Mouse (Mus musculus) limb, embryonic 14.5 days (tissue): ENCODE measurements at regions not wholly inside any gene's neighbourhood (a gene's known extent, or its start where the extent isn't known, plus 50 kb on each side); places are given as distances from the start of the nearest gene placed in this dataset.
A peak's percentile ranks its signal among the peaks of the same experiment; 100 is the strongest.

Experiments used
- ATAC-seq: fragments of 200-750 bp; cut with Nextera tagmentation; 2 replicates; pipeline ENCODE4 v1.8.0; 2017; ENCODE audit warnings: low read depth, moderate number of reproducible peaks, moderate TSS enrichment; ENCODE audit not compliant: low FRiP score
- DNase-seq: peaks from one replicate; pipeline ENCODE4 v3.0.0-alpha.2; 2015; ENCODE audit warnings: low spot score
- H3K27ac ChIP-seq: fragments of 300-500 bp; sonication (generic); replicated peaks from 2 replicates; pipeline ENCODE4 v1.5.1; 2014; ENCODE audit warnings: low read depth, mild to moderate bottlenecking, low read length, moderate library complexity, mixed read lengths
- H3K27me3 ChIP-seq: fragments of 300-500 bp; sonication (generic); 2 replicates; pipeline ENCODE4 v1.6.1; 2014; ENCODE audit warnings: low read length, mixed read lengths; ENCODE audit not compliant: control insufficient read depth, insufficient read depth
- H3K36me3 ChIP-seq: fragments of 300-500 bp; sonication (generic); 2 replicates; pipeline ENCODE4 v1.6.1; 2014; ENCODE audit warnings: mild to moderate bottlenecking, low read length, moderate library complexity, mixed read lengths; ENCODE audit not compliant: control insufficient read depth, insufficient read depth
- H3K4me1 ChIP-seq: fragments of 300-500 bp; sonication (generic); 2 replicates; pipeline ENCODE4 v1.6.1; 2014; ENCODE audit warnings: antibody characterized with exemption, low read length, mixed read lengths; ENCODE audit not compliant: control insufficient read depth, insufficient read depth
- H3K4me2 ChIP-seq: fragments of 300-500 bp; sonication (generic); replicated peaks from 2 replicates; pipeline ENCODE4 v1.6.1; 2014; ENCODE audit warnings: low read depth, mild to moderate bottlenecking, low read length, moderate library complexity; ENCODE audit not compliant: severe bottlenecking
- H3K4me3 ChIP-seq: fragments of 300-500 bp; sonication (generic); replicated peaks from 2 replicates; pipeline ENCODE4 v1.5.1; 2014; ENCODE audit warnings: low read length
- H3K9ac ChIP-seq: fragments of 300-500 bp; sonication (generic); 2 replicates; pipeline ENCODE4 v1.6.1; 2014; ENCODE audit warnings: mild to moderate bottlenecking, low read depth, low read length, moderate library complexity; ENCODE audit not compliant: severe bottlenecking
- H3K9me3 ChIP-seq: fragments of 300-500 bp; sonication (generic); 2 replicates; pipeline ENCODE4 v1.6.1; 2016; ENCODE audit warnings: low read length; ENCODE audit not compliant: control insufficient read depth
- POLR2A ChIP-seq: fragments of 200-500 bp; IDR thresholded peaks from 2 replicates; pipeline ENCODE4 v1.8.0; 2012; ENCODE audit warnings: inconsistent platforms, mild to moderate bottlenecking, moderate library complexity, borderline replicate concordance; ENCODE audit not compliant: insufficient read depth, insufficient read length; ENCODE audit errors: extremely low read depth
- WGBS: fragments of 180-500 bp; shearing (Covaris S2); extraction: QIAGEN DNeasy Blood & Tissue Kit; methylation state at CpG from one replicate; pipeline ENCODE4 v1.1.7; 2014; 5-methylcytosine and 5-hydroxymethylcytosine counted together

GRCm38 (mm10) chr13:72280871-72281270, 317.3 kb upstream of the Irx1 start:
- no peak for ATAC-seq
- DNase-seq, result no peak
- Histone ChIP-seq H3K36me3 (no peaks in the 10 kb centered on the region), H3K27me3 (no peaks in the 10 kb centered on the region), H3K4me3 (no peak overlapping the region), H3K4me1 (no peaks in the 10 kb centered on the region), H3K4me2 (no peak overlapping the region), H3K9ac (no peak overlapping the region), H3K27ac (no peak overlapping the region), H3K9me3 (no peaks in the 10 kb centered on the region)
- WGBS, result 80% methylated on average over 5 of the region's 5 CpGs
- TF ChIP-seq POLR2A, result no peak

- no peak overlapping the region for H3K4me3 ChIP-seq
- DNase-seq (no peak), ATAC-seq (no peak)
- TF ChIP-seq POLR2A, result no peak
- H3K36me3 ChIP-seq, result no peaks in the 10 kb centered on the region
- H3K27me3 ChIP-seq, result no peaks in the 10 kb centered on the region
- H3K27ac ChIP-seq, result no peak overlapping the region
- H3K4me2 ChIP-seq, result no peak overlapping the region
- H3K9me3 ChIP-seq, result no peaks in the 10 kb centered on the region
- H3K4me1 ChIP-seq, result no peaks in the 10 kb centered on the region
- WGBS, result 96% methylated on average over 3 of the region's 3 CpGs
- H3K9ac ChIP-seq, result no peak overlapping the region
Observed at GRCm38 (mm10) chr13:72282764-72283163, 319.2 kb upstream of the Irx1 start.

- DNase-seq (peak; percentile 51), ATAC-seq (no peak; the same call in 1 of the 2 replicates)
- Histone ChIP-seq H3K4me1 (no peaks in the 10 kb centered on the region; the same call in 1 of the 2 replicates), H3K4me3 (no peak overlapping the region), H3K4me2 (no peak overlapping the region), H3K9ac (no peak overlapping the region), H3K36me3 (no peaks in the 10 kb centered on the region), H3K27me3 (peaks cover under 1% of the 10 kb centered on the region; the same call in 1 of the 2 replicates), H3K27ac (no peak overlapping the region), H3K9me3 (no peaks in the 10 kb centered on the region)
- TF ChIP-seq POLR2A, result no peak
- WGBS, result 42% methylated on average over 1 of the region's 1 CpGs
Observed at GRCm38 (mm10) chr13:72283701-72284100, 320.2 kb upstream of the Irx1 start.

GRCm38 (mm10) chr13:72286301-72286700, 322.8 kb upstream of the Irx1 start:
- ATAC-seq (no peak), DNase-seq (no peak)
- no peak for TF ChIP-seq POLR2A
- H3K4me1 ChIP-seq, result no peaks in the 10 kb centered on the region; the same call in 1 of the 2 replicates
- H3K4me2 ChIP-seq, result no peak overlapping the region
- 95% methylated on average over 4 of the region's 4 CpGs for whole genome bisulfite sequencing
- H3K27me3 ChIP-seq, result peaks cover 20% of the 10 kb centered on the region; the same call in 1 of the 2 replicates
- no peak overlapping the region for H3K4me3 ChIP-seq
- no peaks in the 10 kb centered on the region for H3K36me3 ChIP-seq
- H3K9ac ChIP-seq, result no peak overlapping the region
- no peaks in the 10 kb centered on the region for H3K9me3 ChIP-seq
- H3K27ac ChIP-seq, result no peak overlapping the region

GRCm38 (mm10) chr13:72288381-72289092, 325.0 kb upstream of the Irx1 start:
- no peaks in the 10 kb centered on the region for H3K36me3 ChIP-seq
- H3K4me1 ChIP-seq, result peaks cover 3% of the 10 kb centered on the region; the same call in 1 of the 2 replicates
- no peak overlapping the region for H3K4me2 ChIP-seq
- no peaks in the 10 kb centered on the region for H3K9me3 ChIP-seq
- peaks cover 20% of the 10 kb centered on the region; the same call in 1 of the 2 replicates for H3K27me3 ChIP-seq
- WGBS, result 18% methylated on average over 13 of the region's 13 CpGs
- no peak overlapping the region for H3K27ac ChIP-seq
- no peak for TF ChIP-seq POLR2A
- H3K4me3 ChIP-seq, result no peak overlapping the region
- DNase-seq (no peak), ATAC-seq (no peak)
- no peak overlapping the region for H3K9ac ChIP-seq
